Mouse (Mus musculus) subcutaneous adipose tissue, adult 2 months (tissue): Measurements from ENCODE around the gene Eif4a3. TPM values are rescaled to one million over a fixed set of nuclear protein-coding genes. Genes with fewer than 3 reads are reported as not detected.

ENCODE experiments used
- polyA plus RNA-seq: library from polyadenylated mRNA; depleted of rRNA; stranded (reverse); fragments of >200 nt; gene quantifications from 2 replicates; pipeline ENCODE4 v1.2.3, GENCODE M21; 2012; ENCODE audit warnings: low replicate concordance; rRNA removed

The Eif4a3 gene
- polyA plus RNA-seq: 83.2 and 127 TPM in 2 replicates

GRCm38 (mm10) chr11:119299391-119300245 lies at the start of gene Eif4a3:
Gene Eif4a3 (minus strand): TSS chr11:119300089.

GRCm38 (mm10) chr11:119307658-119307867 lies 7.7 kb upstream of the Eif4a3 start, which contains the start of gene Card14:
Gene Card14 (plus strand): TSS chr11:119307768.

GRCm38 (mm10) chr11:119267768-119268556 lies 31.9 kb downstream of the Eif4a3 start, which contains the start of gene Gaa:
Gene Gaa (plus strand): TSS chr11:119267887.

Other genes with a start within 250 kb of the Eif4a3 start
- gene Cbx4, start 213.9 kb downstream of the Eif4a3 start, polyA plus RNA-seq: 12.5 and 16.2 TPM in 2 replicates
- 11.2 and 26.1 TPM in 2 replicates for gene Tbc1d16, start 71.6 kb downstream of the Eif4a3 start, polyA plus RNA-seq
- gene Ccdc40, start 71.5 kb downstream of the Eif4a3 start, polyA plus RNA-seq: 0.20 and 1.8 TPM in 2 replicates
- 180 and 243 TPM in 2 replicates for gene Gaa, start 32.2 kb downstream of the Eif4a3 start, polyA plus RNA-seq
- gene Card14, start 7.7 kb upstream of the Eif4a3 start, polyA plus RNA-seq: 0.27 and 0.53 TPM in 2 replicates
- gene Sgsh, start 55.4 kb upstream of the Eif4a3 start, polyA plus RNA-seq: 34.0 and 43.9 TPM in 2 replicates
- gene Slc26a11, start 55.5 kb upstream of the Eif4a3 start, polyA plus RNA-seq: 21.1 and 27.0 TPM in 2 replicates
- 33.5 and 46.4 TPM in 2 replicates for gene Rnf213, start 93.0 kb upstream of the Eif4a3 start, polyA plus RNA-seq
- gene Endov, start 191.3 kb upstream of the Eif4a3 start, polyA plus RNA-seq: 18.2 and 26.6 TPM in 2 replicates
- 0.17 and 7.0 TPM in 2 replicates for gene Nptx1, start 247.7 kb upstream of the Eif4a3 start, polyA plus RNA-seq